Mouse (Mus musculus): Measurements from ENCODE around the gene Efna5. TPM values are rescaled to one million over a fixed set of nuclear protein-coding genes. Genes with fewer than 3 reads are reported as not detected.

Efna5 gene
- polyA plus RNA-seq, 1 experiment: 32.7 TPM

- H3K27ac ChIP-seq (ENCODE audit: insufficient read depth, low read length): no peak overlapping the region
- TF ChIP-seq EP300 (IDR thresholded peaks at IDR 0.05; ENCODE audit: insufficient read depth, low read depth, low read length): no peak
- no peaks in the 10 kb centered on the region for H3K9me3 ChIP-seq (replicated peaks; ENCODE audit: control insufficient read depth, insufficient read depth, low read length, poor library complexity, severe bottlenecking)
- H3K27me3 ChIP-seq (ENCODE audit: control insufficient read depth, insufficient read depth, low read length, poor library complexity, severe bottlenecking): no peaks in the 10 kb centered on the region
- no peak overlapping the region for H3K4me3 ChIP-seq (ENCODE audit: low read depth, low read length)
- H3K9ac ChIP-seq (ENCODE audit: low read depth, poor library complexity, severe bottlenecking): no peak overlapping the region
- no peaks in the 10 kb centered on the region for H3K36me3 ChIP-seq (ENCODE audit: control insufficient read depth, insufficient read depth, low read length, poor library complexity, severe bottlenecking)
- no peaks in the 10 kb centered on the region for H3K4me1 ChIP-seq (ENCODE audit: control insufficient read depth, insufficient read depth, low read length)
These were observed 200.4 kb downstream of the Efna5 start for GRCm38 (mm10) chr17:62680737-62681136.

- Histone ChIP-seq H3K9ac (ENCODE audit: low read depth, poor library complexity, severe bottlenecking) (no peak overlapping the region), H3K27me3 (ENCODE audit: control insufficient read depth, insufficient read depth, low read length, poor library complexity, severe bottlenecking) (no peaks in the 10 kb centered on the region), H3K9me3 (replicated peaks; ENCODE audit: control insufficient read depth, insufficient read depth, low read length, poor library complexity, severe bottlenecking) (no peaks in the 10 kb centered on the region), H3K4me1 (ENCODE audit: control insufficient read depth, insufficient read depth, low read length) (no peaks in the 10 kb centered on the region), H3K36me3 (ENCODE audit: control insufficient read depth, insufficient read depth, low read length, poor library complexity, severe bottlenecking) (no peaks in the 10 kb centered on the region), H3K27ac (ENCODE audit: insufficient read depth, low read length) (no peak overlapping the region), H3K4me3 (ENCODE audit: low read depth, low read length) (no peak overlapping the region)
- TF ChIP-seq POLR2A (IDR thresholded peaks at IDR 0.05; ENCODE audit: insufficient read depth, low read length): no peak
- no peak for TF ChIP-seq EP300 (IDR thresholded peaks at IDR 0.05; ENCODE audit: insufficient read depth, low read depth, low read length)
- no peak for TF ChIP-seq CTCF (IDR thresholded peaks at IDR 0.05; ENCODE audit: low read depth, low read length)
These were observed 204.3 kb downstream of the Efna5 start for GRCm38 (mm10) chr17:62676832-62677231.

DNA sequence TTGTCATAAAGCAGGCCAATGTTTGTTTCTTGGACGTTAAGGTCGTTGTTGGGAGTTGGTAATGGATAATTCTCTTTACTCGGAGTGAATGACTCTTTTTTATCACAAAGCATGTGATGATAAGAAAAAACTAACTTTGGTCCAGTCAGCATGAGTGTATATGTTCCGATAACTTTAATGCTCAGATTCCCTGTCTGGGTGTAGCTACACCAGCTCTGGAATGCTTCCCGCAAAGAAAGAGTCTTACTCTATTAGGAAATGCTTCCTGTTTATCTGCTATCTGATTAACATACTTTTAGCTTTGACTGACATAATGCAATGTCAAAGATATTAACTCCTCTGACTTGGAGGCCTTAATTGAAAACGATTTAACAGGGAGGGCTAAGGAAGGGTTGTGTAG lies 204.7 kb downstream of the Efna5 start:
- H3K4me1 ChIP-seq (ENCODE audit: control insufficient read depth, insufficient read depth, low read length): no peaks in the 10 kb centered on the region
- no peaks in the 10 kb centered on the region for H3K36me3 ChIP-seq (ENCODE audit: control insufficient read depth, insufficient read depth, low read length, poor library complexity, severe bottlenecking)
- no peak overlapping the region for H3K4me3 ChIP-seq (ENCODE audit: low read depth, low read length)
- no peak overlapping the region for H3K9ac ChIP-seq (ENCODE audit: low read depth, poor library complexity, severe bottlenecking)
- H3K27me3 ChIP-seq (ENCODE audit: control insufficient read depth, insufficient read depth, low read length, poor library complexity, severe bottlenecking): no peaks in the 10 kb centered on the region
- H3K9me3 ChIP-seq (replicated peaks; ENCODE audit: control insufficient read depth, insufficient read depth, low read length, poor library complexity, severe bottlenecking): no peaks in the 10 kb centered on the region
- no peak overlapping the region for H3K27ac ChIP-seq (ENCODE audit: insufficient read depth, low read length)
- TF ChIP-seq CTCF (IDR thresholded peaks at IDR 0.05; ENCODE audit: low read depth, low read length) (no peak), POLR2A (IDR thresholded peaks at IDR 0.05; ENCODE audit: insufficient read depth, low read length) (no peak), EP300 (IDR thresholded peaks at IDR 0.05; ENCODE audit: insufficient read depth, low read depth, low read length) (no peak)

- no peak for TF ChIP-seq CTCF (IDR thresholded peaks at IDR 0.05; ENCODE audit: low read depth, low read length)
- no peak for TF ChIP-seq EP300 (IDR thresholded peaks at IDR 0.05; ENCODE audit: insufficient read depth, low read depth, low read length)
- TF ChIP-seq POLR2A (IDR thresholded peaks at IDR 0.05; ENCODE audit: insufficient read depth, low read length): no peak
- Histone ChIP-seq H3K4me1 (ENCODE audit: control insufficient read depth, insufficient read depth, low read length) (no peaks in the 10 kb centered on the region), H3K27me3 (ENCODE audit: control insufficient read depth, insufficient read depth, low read length, poor library complexity, severe bottlenecking) (no peaks in the 10 kb centered on the region)
These were observed 205.3 kb downstream of the Efna5 start for GRCm38 (mm10) chr17:62675811-62676255.

GRCm38 (mm10) chr17:62672068-62672467 lies 209.0 kb downstream of the Efna5 start:
- Histone ChIP-seq H3K27ac (ENCODE audit: insufficient read depth, low read length) (no peak overlapping the region), H3K4me3 (ENCODE audit: low read depth, low read length) (no peak overlapping the region), H3K4me1 (ENCODE audit: control insufficient read depth, insufficient read depth, low read length) (no peaks in the 10 kb centered on the region), H3K27me3 (ENCODE audit: control insufficient read depth, insufficient read depth, low read length, poor library complexity, severe bottlenecking) (no peaks in the 10 kb centered on the region), H3K36me3 (ENCODE audit: control insufficient read depth, insufficient read depth, low read length, poor library complexity, severe bottlenecking) (no peaks in the 10 kb centered on the region), H3K9me3 (replicated peaks; ENCODE audit: control insufficient read depth, insufficient read depth, low read length, poor library complexity, severe bottlenecking) (no peaks in the 10 kb centered on the region), H3K9ac (ENCODE audit: low read depth, poor library complexity, severe bottlenecking) (no peak overlapping the region)
- no peak for TF ChIP-seq CTCF (IDR thresholded peaks at IDR 0.05; ENCODE audit: low read depth, low read length)
- no peak for TF ChIP-seq POLR2A (IDR thresholded peaks at IDR 0.05; ENCODE audit: insufficient read depth, low read length)
- TF ChIP-seq EP300 (IDR thresholded peaks at IDR 0.05; ENCODE audit: insufficient read depth, low read depth, low read length): no peak

More at GRCm38 (mm10) chr17:62675811-62676255, 205.3 kb downstream of the Efna5 start:
- no peaks in the 10 kb centered on the region for H3K9me3 ChIP-seq (replicated peaks; ENCODE audit: control insufficient read depth, insufficient read depth, low read length, poor library complexity, severe bottlenecking)
- no peak overlapping the region for H3K4me3 ChIP-seq (ENCODE audit: low read depth, low read length)
- H3K36me3 ChIP-seq (ENCODE audit: control insufficient read depth, insufficient read depth, low read length, poor library complexity, severe bottlenecking): no peaks in the 10 kb centered on the region
- H3K9ac ChIP-seq (ENCODE audit: low read depth, poor library complexity, severe bottlenecking): no peak overlapping the region
- no peak overlapping the region for H3K27ac ChIP-seq (ENCODE audit: insufficient read depth, low read length)

- H3K9me3 ChIP-seq (replicated peaks; ENCODE audit: control insufficient read depth, insufficient read depth, low read length, poor library complexity, severe bottlenecking): no peaks in the 10 kb centered on the region
- TF ChIP-seq CTCF (IDR thresholded peaks at IDR 0.05; ENCODE audit: low read depth, low read length) (no peak), POLR2A (IDR thresholded peaks at IDR 0.05; ENCODE audit: insufficient read depth, low read length) (no peak), EP300 (IDR thresholded peaks at IDR 0.05; ENCODE audit: insufficient read depth, low read depth, low read length) (no peak)
- H3K9ac ChIP-seq (ENCODE audit: low read depth, poor library complexity, severe bottlenecking): no peak overlapping the region
- no peak overlapping the region for H3K27ac ChIP-seq (ENCODE audit: insufficient read depth, low read length)
- H3K4me1 ChIP-seq (ENCODE audit: control insufficient read depth, insufficient read depth, low read length): no peaks in the 10 kb centered on the region
- H3K27me3 ChIP-seq (ENCODE audit: control insufficient read depth, insufficient read depth, low read length, poor library complexity, severe bottlenecking): no peaks in the 10 kb centered on the region
- H3K36me3 ChIP-seq (ENCODE audit: control insufficient read depth, insufficient read depth, low read length, poor library complexity, severe bottlenecking): no peaks in the 10 kb centered on the region
- no peak overlapping the region for H3K4me3 ChIP-seq (ENCODE audit: low read depth, low read length)
These were observed 214.4 kb downstream of the Efna5 start for GRCm38 (mm10) chr17:62666761-62667160.
